Mouse (Mus musculus): ENCODE results near the gene Sel1l2.

DNA sequence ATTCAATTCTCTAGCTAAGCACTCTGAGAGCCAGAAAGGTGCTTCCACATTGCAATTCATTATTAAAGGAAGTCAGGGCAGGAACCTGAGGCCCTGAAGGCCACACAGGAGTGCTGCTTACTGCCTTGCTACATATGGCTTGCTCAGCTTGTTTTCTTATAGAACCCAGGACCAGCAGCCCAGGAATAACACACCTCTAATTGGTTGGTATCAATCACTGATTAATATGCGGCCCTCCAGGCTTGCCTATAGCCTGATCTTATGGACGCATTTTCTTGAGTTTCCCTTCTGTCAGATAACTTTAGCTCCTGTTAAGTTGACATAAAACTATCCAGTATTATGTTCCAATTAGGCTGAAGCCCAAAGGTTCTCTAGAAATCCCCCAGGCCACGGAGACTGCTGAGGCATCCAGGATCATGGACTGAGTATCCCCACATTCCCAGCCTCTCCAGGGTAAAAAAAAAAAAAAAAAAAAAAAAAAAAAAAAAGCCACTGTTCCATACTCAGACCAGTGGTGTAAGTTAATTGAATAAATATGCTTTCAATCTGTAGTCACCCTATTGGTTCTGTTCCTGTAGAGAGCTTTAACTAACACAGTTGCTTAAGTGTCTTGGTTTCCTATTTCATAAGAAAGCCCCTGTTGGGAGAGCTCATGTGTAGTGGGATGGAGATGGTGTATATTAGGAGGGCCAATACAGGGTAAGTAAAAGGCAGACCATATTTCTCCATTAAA is 86.4 kb downstream of the Sel1l2 start:
- TF ChIP-seq POLR2A (IDR thresholded peaks at IDR 0.05; ENCODE audit: control insufficient read depth in 1 of 2, insufficient read depth in 1 of 2, low read depth in 1 of 2, low read length in 2 of 2, poor library complexity in 1 of 2) (no peak), SIN3A (IDR thresholded peaks at IDR 0.05; ENCODE audit: low read length) (no peak), POLR2AphosphoS2 (IDR thresholded peaks at IDR 0.05; ENCODE audit: low read length) (no peak), HCFC1 (IDR thresholded peaks at IDR 0.05; ENCODE audit: low read depth, low read length) (no peak), ELF1 (IDR thresholded peaks at IDR 0.05; ENCODE audit: low read depth, low read length) (no peak), ZC3H11A (IDR thresholded peaks at IDR 0.05; ENCODE audit: low read depth, low read length) (no peak), CTCF (IDR thresholded peaks at IDR 0.05 in 2 of 3, conservative IDR thresholded peaks at IDR 0.05 in 1 of 3; ENCODE audit: control insufficient read depth in 1 of 3, insufficient read depth in 1 of 3, low read depth in 2 of 3, low read length in 3 of 3, poor library complexity in 1 of 3, severe bottlenecking in 1 of 3) (no peak), USF2 (IDR thresholded peaks at IDR 0.05; ENCODE audit: borderline replicate concordance in 1 of 2, insufficient read depth in 1 of 2, low read depth in 1 of 2, low read length in 2 of 2) (no peak)
